Comparison of ENCODE assay signal across 9 mouse cellular contexts in genomic region chr1:189922721-189923120, GRCm38 (mm10). TPM values are rescaled to one million over a fixed set of nuclear protein-coding genes. Genes with fewer than 3 reads are reported as not detected.
DNase-seq lines count a peak whose midpoint lies in the region; ATAC-seq lines count a peak whose summit lies in the region.
"Had no signal": no experiment of that assay in that cellular context is flagged by ENCODE, and none has a peak within 500 bp of the region (broad histone marks: within the 10 kb centered on the region; RNA-seq: fewer than 3 reads in every experiment).

No protein-coding gene starts in this region.

- peak overlapping the region; percentile 77 for H3K4me3 ChIP-seq in embryonic facial prominence, embryonic 11.5 days (ENCODE audit: low read depth, low read length)
- peak overlapping the region; percentile 91 for H3K4me3 ChIP-seq in intestine, embryonic 15.5 days (replicated peaks)
- peak overlapping the region; percentile 30; the same call in 1 of the 2 replicates for H3K4me3 ChIP-seq in macrophage (ENCODE audit: inconsistent target)

- peaks cover 3% of the 10 kb centered on the region for H3K4me1 ChIP-seq in embryonic facial prominence, embryonic 11.5 days (ENCODE audit: control insufficient read depth, insufficient read depth, low read length)
- H3K4me1 ChIP-seq in intestine, embryonic 15.5 days (replicated peaks) = peaks cover 12% of the 10 kb centered on the region

- no peak for ATAC-seq in embryonic facial prominence, embryonic 11.5 days (replicated peaks; ENCODE audit: insufficient number of reproducible peaks, low FRiP score, low TSS enrichment, low read depth)
- ATAC-seq in intestine, embryonic 15.5 days = peak; percentile 31

- H3K27ac ChIP-seq in embryonic facial prominence, embryonic 11.5 days (replicated peaks; ENCODE audit: low read depth, low read length) = no peak overlapping the region
- no peak overlapping the region; the same call in 1 of the 2 replicates for H3K27ac ChIP-seq in intestine, embryonic 15.5 days
- no peak overlapping the region for H3K27ac ChIP-seq in macrophage

- no peaks in the 10 kb centered on the region for H3K36me3 ChIP-seq in embryonic facial prominence, embryonic 11.5 days (replicated peaks; ENCODE audit: control insufficient read depth, insufficient read depth, low read depth, low read length)
- no peaks in the 10 kb centered on the region for H3K36me3 ChIP-seq in intestine, embryonic 15.5 days
- H3K36me3 ChIP-seq in macrophage (ENCODE audit: inconsistent target) = no peaks in the 10 kb centered on the region
- H3K36me3 ChIP-seq: G1E had no signal

- no peaks in the 10 kb centered on the region for H3K27me3 ChIP-seq in embryonic facial prominence, embryonic 11.5 days (ENCODE audit: control insufficient read depth, insufficient read depth, low read length)
- H3K27me3 ChIP-seq in intestine, embryonic 15.5 days (replicated peaks) = no peaks in the 10 kb centered on the region

- peaks cover 30% of the 10 kb centered on the region for H3K79me2 ChIP-seq in macrophage (ENCODE audit: inconsistent target)

- no peaks in the 10 kb centered on the region for H3K9me3 ChIP-seq in embryonic facial prominence, embryonic 11.5 days (replicated peaks; ENCODE audit: control insufficient read depth, low read length)
- H3K9me3 ChIP-seq in intestine, embryonic 15.5 days = no peaks in the 10 kb centered on the region

- DNase-seq in gastrocnemius, adult 8-10 months (ENCODE audit: low spot score in 2 of 2) = peak; percentile 42 to 53
- DNase-seq in gastrocnemius, postnatal 14 days = no peak
- no peak for DNase-seq in embryonic facial prominence, embryonic 11.5 days (ENCODE audit: low spot score)
- DNase-seq in adrenal gland, postnatal 4 days (ENCODE audit: low spot score in 2 of 2) = no peak
- no peak for DNase-seq in urinary bladder, postnatal 10 days (ENCODE audit: low spot score)
- DNase-seq in embryo, embryonic 10 days (ENCODE audit: low spot score) = no peak

- peak overlapping the region; percentile 95; the same call in 1 of the 2 replicates for H3K4me2 ChIP-seq in embryonic facial prominence, embryonic 11.5 days (ENCODE audit: low read depth, low read length)
- peak overlapping the region; percentile 87 for H3K4me2 ChIP-seq in intestine, embryonic 15.5 days (replicated peaks)

- H3K9ac ChIP-seq in embryonic facial prominence, embryonic 11.5 days (replicated peaks; ENCODE audit: low read length) = no peak overlapping the region; the same call in 1 of the 2 replicates
- peak overlapping the region; percentile 88 for H3K9ac ChIP-seq in intestine, embryonic 15.5 days

- 9% methylated on average over 9 of the region's 9 CpGs for WGBS in embryonic facial prominence, embryonic 11.5 days
- WGBS in intestine, embryonic 15.5 days = 18% methylated on average over 9 of the region's 9 CpGs
- 36% methylated on average over 9 of the region's 9 CpGs for WGBS in macrophage (ENCODE audit: missing documents)

- intact Hi-C loops in gastrocnemius, postnatal 14 days (cut with DNase I; ENCODE audit: low total_unique reads) = no loop called here

RNA-seq across cellular contexts. Expression of gene Smyd2, which starts 0.6 kb away (rescaled TPM):
- 100 to 1,000 TPM; 322 to 345 (median 328) TPM for total RNA-seq in gastrocnemius, adult 8-10 months (2022)
- total RNA-seq in gastrocnemius, postnatal 14 days (2021) = 100 to 1,000 TPM; 148 to 151 TPM
- polyA plus RNA-seq in embryonic facial prominence, embryonic 11.5 days (2014; fragmentation: Nextera tagmentation; extraction: Ambion mirVana) = 83.9 and 88.8 TPM in 2 replicates
- 101 and 112 TPM in 2 replicates for polyA plus RNA-seq in intestine, embryonic 15.5 days (2015; fragmentation: Nextera tagmentation; extraction: Ambion mirVana)
- 10 to 100 TPM; 13.4 to 52.5 (median 29.8) TPM for total RNA-seq in macrophage (2018; cell fraction: chromatin; rRNA removed)
- total RNA-seq in macrophage (2018; cell fraction: cytosol; rRNA removed) = 10 to 100 TPM; 12.1 to 30.6 (median 22.3) TPM
- 10 to 100 TPM in 23 of 26 experiments, 1 to 10 TPM in 3; 8.5 to 65.1 (median 21.7) TPM for total RNA-seq in macrophage (2018; cell fraction: nucleus; rRNA removed)
- polyA plus RNA-seq in macrophage (2018) = 21.3 to 39.6 TPM (median 26.2 TPM) in 3 replicates
- total RNA-seq in adrenal gland, postnatal 4 days (2021) = 100 to 1,000 TPM in 1 of 2 experiments, 10 to 100 TPM in 1; 97.9 to 100 TPM
- total RNA-seq: G1E had no signal
- polyA plus RNA-seq: G1E had no signal

Comparison
In these comparisons a context has a peak if more than half of its experiments do, and no peak if none do; other contexts are left out.
1. DNase-seq: peak in gastrocnemius, adult 8-10 months (2 of 2); none in gastrocnemius, postnatal 14 days (single experiment), embryonic facial prominence, embryonic 11.5 days (single experiment), adrenal gland, postnatal 4 days (0 of 2), urinary bladder, postnatal 10 days (single experiment) and embryo, embryonic 10 days (single experiment).
2. H3K4me3 ChIP-seq: peak in every context shown above with its lines; median percentile 91 in intestine, embryonic 15.5 days; 77 in embryonic facial prominence, embryonic 11.5 days; 30 in macrophage.